Mouse (Mus musculus) C2C12 (cell line): Measurements from ENCODE around the gene Map4k4. TPM values are rescaled to one million over a fixed set of nuclear protein-coding genes. Genes with fewer than 3 reads are reported as not detected.

Experiments
- H3K27me3 ChIP-seq: one replicate; pipeline ENCODE4 v1.6.1; 2011; ENCODE audit not compliant: control insufficient read depth, insufficient read depth, insufficient read length
- H3K36me3 ChIP-seq: one replicate; pipeline ENCODE4 v1.6.1; 2011; ENCODE audit not compliant: control insufficient read depth, insufficient read depth
- H3K4me3 ChIP-seq: one replicate; pipeline ENCODE4 v1.5.1; 2011; ENCODE audit warnings: mild to moderate bottlenecking, control low read depth; ENCODE audit not compliant: poor library complexity, insufficient read depth, severe bottlenecking
- H3K79me2 ChIP-seq: one replicate; pipeline ENCODE4 v1.6.1; 2011; ENCODE audit not compliant: control insufficient read depth, insufficient read depth
- H3K79me3 ChIP-seq: one replicate; pipeline ENCODE4 v1.6.1; 2011; ENCODE audit warnings: low read depth, control low read depth
- H3ac ChIP-seq: one replicate; pipeline ENCODE3; 2011; ENCODE audit warnings: low read depth; ENCODE audit not compliant: control insufficient read depth, insufficient read length
- CEBPB ChIP-seq: IDR thresholded peaks from one replicate; pipeline ENCODE4 v1.6.1; 2011; ENCODE audit warnings: low read depth, mild to moderate bottlenecking, control low read depth, moderate library complexity
- CTCF ChIP-seq: IDR thresholded peaks from one replicate; pipeline ENCODE4 v1.5.1; 2011; ENCODE audit not compliant: control insufficient read depth, insufficient read depth, insufficient read length
- FOSL1 ChIP-seq: IDR thresholded peaks from one replicate; pipeline ENCODE4 v1.8.0; 2011; ENCODE audit warnings: mild to moderate bottlenecking, low read length; ENCODE audit not compliant: poor library complexity, insufficient read depth, severe bottlenecking
- MAX ChIP-seq: IDR thresholded peaks from one replicate; pipeline ENCODE4 v1.6.1; 2011; ENCODE audit warnings: mild to moderate bottlenecking, control low read depth
- MYOD1 ChIP-seq: IDR thresholded peaks from one replicate; pipeline ENCODE4 v1.6.1; 2011; ENCODE audit warnings: low read depth; ENCODE audit not compliant: control insufficient read depth, insufficient read length
- MYOG ChIP-seq: IDR thresholded peaks from one replicate; pipeline ENCODE4 v1.6.1; 2011; ENCODE audit not compliant: control insufficient read depth, insufficient read length; ENCODE audit errors: extremely low read depth
- USF1 ChIP-seq: IDR thresholded peaks from one replicate; pipeline ENCODE4 v1.6.1; 2011; ENCODE audit warnings: low read depth, mild to moderate bottlenecking, control low read depth, moderate library complexity
- polyA plus RNA-seq: library from polyadenylated mRNA; unstranded; fragments of >200 nt; fragmentation: generic; extraction: Trizol; gene quantifications from one replicate; pipeline ENCODE4 v1.2.1, GENCODE M21; 2012; ENCODE audit warnings: missing spikeins

Map4k4 gene
- polyA plus RNA-seq, 1 experiment: 141 TPM

GRCm38 (mm10) chr1:39947701-39948359, 47.1 kb downstream of the Map4k4 start:
- Histone ChIP-seq H3ac (no peak overlapping the region), H3K27me3 (no peaks in the 10 kb centered on the region), H3K79me2 (peaks cover 100% of the 10 kb centered on the region), H3K79me3 (peaks cover 100% of the 10 kb centered on the region), H3K36me3 (no peaks in the 10 kb centered on the region), H3K4me3 (no peak overlapping the region)
- TF ChIP-seq MYOG: no peak
- no peak for TF ChIP-seq MYOD1
- no peak for TF ChIP-seq MAX
- no peak for TF ChIP-seq USF1
- no peak for TF ChIP-seq FOSL1
- TF ChIP-seq CEBPB: no peak
- no peak for TF ChIP-seq CTCF

GRCm38 (mm10) chr1:39949205-39949604, 48.5 kb downstream of the Map4k4 start:
- H3K27me3 ChIP-seq: no peaks in the 10 kb centered on the region
- no peak overlapping the region for H3ac ChIP-seq
- peaks cover 3% of the 10 kb centered on the region for H3K36me3 ChIP-seq
- TF ChIP-seq FOSL1 (no peak), MYOD1 (no peak), CTCF (no peak), CEBPB (no peak), USF1 (no peak)
- peaks cover 100% of the 10 kb centered on the region for H3K79me3 ChIP-seq
- H3K79me2 ChIP-seq: peaks cover 100% of the 10 kb centered on the region
- no peak overlapping the region for H3K4me3 ChIP-seq

- TF ChIP-seq MYOD1 (no peak), MAX (no peak), FOSL1 (no peak), CEBPB (no peak), CTCF (no peak), MYOG (no peak), USF1 (no peak)
- H3K79me3 ChIP-seq: peaks cover 100% of the 10 kb centered on the region
- H3ac ChIP-seq: no peak overlapping the region
- peaks cover 100% of the 10 kb centered on the region for H3K79me2 ChIP-seq
- no peak overlapping the region for H3K4me3 ChIP-seq
- peaks cover 6% of the 10 kb centered on the region for H3K36me3 ChIP-seq
- no peaks in the 10 kb centered on the region for H3K27me3 ChIP-seq
Measured at GRCm38 (mm10) chr1:39949790-39950462, 49.2 kb downstream of the Map4k4 start.

- TF ChIP-seq USF1 (no peak), FOSL1 (no peak)
- Histone ChIP-seq H3K36me3 (peaks cover 6% of the 10 kb centered on the region), H3ac (no peak overlapping the region), H3K79me2 (peaks cover 100% of the 10 kb centered on the region), H3K27me3 (no peaks in the 10 kb centered on the region), H3K4me3 (no peak overlapping the region), H3K79me3 (peaks cover 100% of the 10 kb centered on the region)
Measured at GRCm38 (mm10) chr1:39950590-39950989, 49.9 kb downstream of the Map4k4 start.

- Histone ChIP-seq H3K79me2 (peaks cover 100% of the 10 kb centered on the region), H3ac (no peak overlapping the region), H3K27me3 (no peaks in the 10 kb centered on the region), H3K4me3 (no peak overlapping the region), H3K79me3 (peaks cover 100% of the 10 kb centered on the region), H3K36me3 (peaks cover 10% of the 10 kb centered on the region)
- TF ChIP-seq CEBPB: no peak
- no peak for TF ChIP-seq USF1
Measured at GRCm38 (mm10) chr1:39954652-39955051, 53.9 kb downstream of the Map4k4 start.

GRCm38 (mm10) chr1:39956712-39957111, 56.0 kb downstream of the Map4k4 start:
- H3K36me3 ChIP-seq: peaks cover 11% of the 10 kb centered on the region
- H3K79me2 ChIP-seq: peaks cover 100% of the 10 kb centered on the region
- H3K4me3 ChIP-seq: no peak overlapping the region
- TF ChIP-seq CEBPB (no peak), CTCF (no peak), MAX (no peak)
- H3ac ChIP-seq: no peak overlapping the region
- H3K79me3 ChIP-seq: peaks cover 100% of the 10 kb centered on the region
- H3K27me3 ChIP-seq: no peaks in the 10 kb centered on the region
